Mouse (Mus musculus) T-helper 2 cell (primary cell): Measurements from ENCODE around the gene Cpn2.

ENCODE experiments used
- in situ Hi-C: fragments of 300-600 bp; cut with MboI, MseI; formaldehyde crosslinking; loops from one replicate; pipeline ENCODE4 v1.15.1; 2025; ENCODE audit warnings: high pct_unique_total_duplicates

The Cpn2 gene

DNA sequence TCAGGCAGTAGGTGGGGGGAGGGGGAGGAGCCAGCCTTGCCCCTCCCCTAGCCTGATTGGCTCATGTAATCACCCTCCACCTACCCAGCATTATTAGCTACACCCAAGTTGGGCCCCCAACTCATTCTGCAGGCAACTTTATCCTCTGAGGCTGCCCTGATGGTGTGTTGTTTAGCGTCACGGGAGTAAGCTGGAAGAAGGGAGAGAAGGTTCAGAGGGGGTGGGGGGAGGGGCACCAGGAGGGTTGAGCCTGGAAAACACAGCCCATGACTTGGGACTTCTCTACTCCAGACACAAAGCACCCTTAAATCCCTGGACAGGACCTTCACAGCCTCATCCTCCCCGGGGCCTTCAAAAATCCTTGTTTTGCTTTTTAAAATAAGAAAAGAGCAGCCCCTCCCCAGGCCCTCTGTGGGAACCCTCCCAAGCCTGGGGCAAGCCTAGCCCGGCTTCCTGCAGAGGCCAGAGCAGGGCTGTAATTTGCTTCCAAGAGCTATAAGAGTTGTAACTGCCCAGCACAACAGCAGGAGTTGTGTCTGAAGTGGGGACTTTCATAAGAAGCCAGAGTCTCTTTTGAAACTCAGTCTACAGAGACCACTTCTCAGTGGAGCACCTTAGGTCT is 13.5 kb upstream of the Cpn2 start:
- in situ Hi-C loops: no loop called here

DNA sequence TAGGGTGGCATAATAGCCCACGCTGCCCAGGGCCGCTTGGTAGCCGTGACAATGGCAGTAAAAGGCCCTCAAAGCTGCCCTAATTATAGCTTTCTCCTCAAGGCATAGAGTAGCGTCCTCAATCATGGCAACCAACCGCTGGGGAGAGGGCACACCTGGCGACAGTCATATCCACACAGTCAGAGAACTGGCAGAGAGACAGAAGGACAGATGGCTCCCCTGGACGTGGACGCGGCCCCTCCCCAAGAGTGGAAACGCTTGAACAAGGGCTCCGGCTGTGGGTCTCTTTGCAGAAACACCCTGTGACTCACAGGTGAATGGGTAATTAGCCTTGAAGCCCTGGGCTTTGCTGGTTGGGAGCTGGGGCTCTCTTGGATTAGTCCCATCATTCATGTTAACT is 11.1 kb upstream of the Cpn2 start:
- in situ Hi-C loops: no loop called here

- in situ Hi-C loops: no loop called here
Observed at GRCm38 (mm10) chr16:30275558-30276340, 8.4 kb upstream of the Cpn2 start.

DNA sequence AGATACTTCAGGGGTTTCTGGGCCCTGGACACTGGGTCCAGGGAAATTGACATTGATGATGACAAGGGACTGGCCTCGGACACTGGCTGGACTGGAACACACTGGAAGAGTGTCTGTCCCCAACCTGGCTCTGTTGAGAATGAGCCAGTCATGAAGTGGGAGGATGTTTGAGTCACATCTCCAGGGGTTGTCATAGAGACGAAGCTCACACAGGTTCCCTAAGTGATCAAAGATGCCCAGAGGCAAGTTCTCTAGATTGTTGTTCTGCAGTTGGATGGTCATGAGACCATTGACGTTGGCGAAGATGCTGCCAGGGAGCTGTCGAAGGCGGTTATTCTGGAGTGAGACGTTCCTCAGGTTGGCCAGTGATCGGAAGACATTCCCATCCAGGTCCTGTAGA is 5.8 kb upstream of the Cpn2 start:
- in situ Hi-C loops: no loop called here

GRCm38 (mm10) chr16:30271941-30272595 is 4.8 kb upstream of the Cpn2 start:
- in situ Hi-C loops: no loop called here

GRCm38 (mm10) chr16:30271223-30271761 is 4.0 kb upstream of the Cpn2 start:
- in situ Hi-C loops: no loop called here

DNA sequence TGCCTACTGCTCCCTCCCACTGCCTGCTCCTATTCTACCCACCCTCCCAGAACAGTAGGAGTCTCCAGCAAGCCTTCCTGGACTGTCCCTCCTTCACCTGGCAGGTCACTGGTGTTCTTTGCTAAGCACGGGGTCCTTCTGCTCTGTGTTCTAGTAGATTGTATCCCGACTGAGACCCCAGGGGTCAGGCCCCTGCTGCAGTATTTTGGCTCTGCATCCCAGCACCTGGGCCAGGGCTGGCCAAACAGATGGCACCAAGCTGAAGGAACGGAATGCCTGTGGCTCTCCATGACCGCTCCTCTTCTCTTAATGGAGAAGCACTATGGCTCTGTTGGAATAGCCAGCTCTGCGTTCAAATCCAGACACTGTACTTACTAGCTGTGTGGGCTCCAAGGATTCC is 738 bp downstream of the Cpn2 start:
- in situ Hi-C loops: no loop called here

DNA sequence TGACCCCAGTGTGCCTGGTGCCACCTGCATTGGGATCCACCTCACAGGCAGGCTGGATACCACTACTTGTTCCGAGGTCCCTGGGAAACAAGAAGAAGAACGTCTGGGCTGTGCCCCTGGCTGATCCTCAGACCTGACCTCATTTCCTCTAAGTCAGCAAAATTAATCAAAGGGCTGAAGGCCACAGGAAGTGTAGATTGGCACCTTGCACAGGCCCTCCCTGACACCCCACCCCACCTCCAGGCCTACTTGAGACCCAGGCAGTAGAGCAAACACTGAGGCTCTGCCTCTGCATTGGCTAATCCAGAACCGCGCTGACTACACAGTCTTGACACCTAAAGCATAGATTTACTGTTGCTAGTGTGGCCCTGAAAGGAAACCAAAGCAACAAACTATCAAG is 1.7 kb downstream of the Cpn2 start:
- in situ Hi-C loops: no loop called here

DNA sequence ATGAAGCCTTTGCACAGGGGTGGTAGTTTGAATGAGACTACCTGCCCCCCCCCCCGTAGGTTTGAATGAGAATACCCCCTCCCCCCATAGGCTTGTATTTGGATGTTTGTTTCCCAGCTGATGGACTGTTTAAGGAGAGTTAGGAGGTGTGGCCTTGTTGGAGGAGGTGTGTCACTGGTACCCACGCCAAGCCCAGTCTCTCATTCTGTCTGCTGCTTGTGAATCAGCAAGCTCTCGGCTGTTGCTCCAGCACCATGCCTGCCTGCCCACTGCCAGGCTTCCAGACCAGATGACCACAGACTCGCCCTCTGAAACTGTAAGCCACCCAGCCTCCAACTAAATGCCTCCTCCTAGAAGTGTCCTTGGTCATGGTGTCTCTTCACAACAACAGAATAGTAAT is 4.1 kb downstream of the Cpn2 start:
- in situ Hi-C loops: no loop called here

DNA sequence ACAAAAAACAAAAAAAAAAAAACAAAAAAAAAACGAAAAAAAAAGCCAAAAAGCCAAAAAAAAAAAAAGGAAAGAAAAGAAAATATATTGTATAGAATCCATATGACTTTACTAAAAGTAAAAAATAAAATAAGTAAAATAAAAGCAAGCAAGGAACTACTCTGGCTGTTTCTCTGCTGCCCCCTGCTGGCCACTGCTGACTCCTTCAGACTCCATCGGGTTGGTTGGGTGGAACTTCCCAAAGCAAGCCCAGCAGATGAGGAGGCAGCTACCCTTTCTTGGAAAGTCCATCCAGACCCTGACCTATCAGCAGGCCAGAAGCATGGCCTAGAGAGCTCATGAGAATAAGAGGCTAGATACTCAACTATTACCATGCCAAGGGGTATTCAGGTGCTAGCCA is 4.6 kb downstream of the Cpn2 start:
- in situ Hi-C loops: no loop called here

GRCm38 (mm10) chr16:30262157-30262556 is 5.1 kb downstream of the Cpn2 start:
- in situ Hi-C loops: no loop called here

- in situ Hi-C loops: no loop called here
Observed at GRCm38 (mm10) chr16:30261341-30261740, 6.0 kb downstream of the Cpn2 start.

DNA sequence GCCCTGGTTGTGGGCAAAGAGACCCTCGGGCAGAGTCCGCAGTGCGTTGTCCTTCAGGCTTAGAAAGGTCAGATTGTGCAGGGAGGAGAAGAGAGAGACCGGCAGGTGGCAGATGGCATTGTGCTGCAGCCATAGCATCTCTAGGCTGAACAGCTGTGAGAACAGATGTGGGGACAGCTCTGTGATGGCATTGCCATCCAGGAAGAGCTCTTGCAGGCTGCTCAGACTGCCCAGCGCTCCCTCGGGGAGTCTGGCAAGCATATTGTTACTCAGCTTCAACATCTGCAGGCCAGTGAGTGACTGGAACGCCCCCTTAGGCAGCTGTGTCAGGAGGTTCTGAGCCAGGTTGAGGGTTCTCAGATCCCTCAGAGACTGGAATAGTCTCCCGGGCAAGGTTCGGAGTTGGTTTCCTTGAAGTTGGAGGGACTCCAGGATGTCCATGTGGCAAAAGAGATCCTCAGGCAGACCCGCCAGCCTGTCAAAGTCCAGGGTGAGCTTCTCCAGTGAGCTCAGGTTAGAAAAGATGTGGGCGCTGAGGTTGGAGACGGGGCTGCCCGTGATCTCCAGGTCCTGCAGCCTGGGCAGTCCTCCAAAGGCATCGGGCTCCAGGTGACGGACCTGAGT is 7.2 kb downstream of the Cpn2 start:
- in situ Hi-C loops: no loop called here

GRCm38 (mm10) chr16:30259444-30259843 is 7.9 kb downstream of the Cpn2 start:
- in situ Hi-C loops: no loop called here

DNA sequence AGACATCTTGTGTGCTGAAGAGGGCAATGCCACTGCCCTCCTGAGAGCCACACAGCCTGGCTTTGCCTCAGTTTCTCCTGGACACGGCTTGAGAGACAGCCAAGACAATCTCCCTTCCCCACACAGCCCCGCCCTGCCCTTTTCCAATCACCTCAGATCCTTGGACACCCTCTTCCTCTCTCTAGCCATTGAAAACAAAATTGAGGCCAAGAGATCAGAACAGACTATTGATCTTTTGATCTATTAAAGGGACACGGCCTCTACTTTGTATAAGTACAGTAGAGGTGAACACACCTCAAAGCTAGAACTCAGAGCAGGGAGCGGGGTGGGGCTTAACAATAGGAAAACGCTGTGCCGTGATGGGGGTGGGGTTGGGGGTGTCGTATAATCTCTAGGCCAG is 8.9 kb downstream of the Cpn2 start:
- in situ Hi-C loops: no loop called here

DNA sequence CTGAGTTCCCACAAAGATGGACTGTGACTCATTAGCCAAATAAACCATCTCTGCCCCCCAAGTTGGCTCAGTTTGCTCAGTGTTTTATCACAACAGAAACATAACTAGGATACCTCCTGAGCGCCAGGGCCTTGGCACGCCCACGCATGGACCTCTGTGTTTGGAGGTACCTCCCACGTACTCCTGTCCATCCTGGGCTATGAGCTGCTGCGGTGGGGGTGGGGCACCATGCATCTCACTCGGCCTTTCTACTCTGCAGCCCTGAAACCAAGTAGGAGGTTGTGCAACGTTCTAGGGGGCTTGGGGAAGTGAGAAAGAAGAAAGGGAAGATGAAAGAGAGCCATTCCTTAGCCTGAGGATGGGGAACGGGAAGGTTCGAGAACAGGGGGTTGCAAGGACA is 9.6 kb downstream of the Cpn2 start:
- in situ Hi-C loops: no loop called here

GRCm38 (mm10) chr16:30255061-30255460 is 12.2 kb downstream of the Cpn2 start:
- in situ Hi-C loops: no loop called here

DNA sequence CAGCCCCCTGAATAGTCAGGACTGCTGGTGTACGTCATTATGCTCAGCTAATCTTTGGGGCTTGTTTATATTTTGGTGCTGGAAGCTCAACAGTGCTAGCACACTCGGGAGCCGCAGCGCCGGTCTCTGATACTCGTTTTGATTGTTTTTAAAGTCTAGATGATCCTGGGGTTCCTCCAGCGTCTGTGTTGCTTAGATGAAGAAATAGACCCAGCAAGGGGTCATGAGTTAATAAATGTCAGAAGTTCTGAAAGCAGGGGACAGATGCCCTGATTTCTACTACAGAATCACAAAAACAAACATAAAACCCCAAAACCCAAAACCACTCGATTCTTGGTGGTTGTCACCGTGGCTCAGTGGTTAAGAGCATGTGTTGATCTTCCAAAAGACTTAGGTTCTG is 13.4 kb downstream of the Cpn2 start:
- in situ Hi-C loops: loop anchor here (5.0 kb wide), 1 partner anchor 268 kb away; no protein-coding TSS in a partner anchor

GRCm38 (mm10) chr16:30253374-30253773 is 13.9 kb downstream of the Cpn2 start:
- in situ Hi-C loops: loop anchor here (5.0 kb wide), 1 partner anchor 269 kb away; no protein-coding TSS in a partner anchor

- in situ Hi-C loops: loop anchor here (5.0 kb wide), 1 partner anchor 270 kb away; no protein-coding TSS in a partner anchor
Observed at GRCm38 (mm10) chr16:30252003-30252418, 15.3 kb downstream of the Cpn2 start.

DNA sequence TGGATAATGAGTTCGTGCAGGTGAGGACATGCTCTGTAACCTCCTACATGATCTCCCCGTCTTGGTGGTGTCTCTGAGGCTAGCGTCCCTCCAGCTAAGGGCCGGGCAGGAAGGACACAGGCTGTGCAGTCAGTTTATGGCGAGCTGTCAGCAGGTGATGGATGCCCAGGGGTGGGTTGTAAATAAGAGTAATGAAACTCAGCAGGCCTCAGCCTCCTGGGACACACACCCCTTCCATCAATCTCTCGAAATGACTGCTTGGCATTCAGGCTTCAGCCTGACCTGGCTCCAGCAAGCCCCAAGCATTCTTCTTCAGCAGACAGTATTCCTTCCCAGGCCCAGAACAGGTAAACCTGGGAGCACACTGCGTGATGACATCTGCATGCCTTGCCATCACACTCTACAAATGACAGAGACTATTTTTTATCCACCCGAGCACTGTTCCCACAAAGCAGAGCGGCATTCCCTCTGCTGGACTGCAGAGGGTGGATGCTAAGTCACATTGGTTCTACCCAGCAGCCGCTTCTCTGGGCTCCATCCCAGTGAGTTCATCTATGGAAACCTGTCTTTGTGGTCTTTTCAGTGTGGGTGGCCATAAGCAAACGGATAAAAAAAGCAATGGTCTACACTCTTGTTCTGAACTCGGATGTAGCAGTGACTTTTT is 23.1 kb downstream of the Cpn2 start:
- in situ Hi-C loops: no loop called here
